Mouse (Mus musculus) forebrain, embryonic 15.5 days (tissue): ENCODE measurements around the gene Coro1b. TPM values are rescaled to one million over a fixed set of nuclear protein-coding genes. Genes with fewer than 3 reads are reported as not detected.
"Not testable (repeated sequence)": the region's sequence is repeated elsewhere in the genome, so short reads cannot be mapped to it uniquely, and the experiment has no call there.

ENCODE experiments used
- ATAC-seq: fragments of 200-750 bp; cut with Nextera tagmentation; replicated peaks from 2 replicates; pipeline ENCODE4 v1.8.0; 2017; ENCODE audit warnings: mild to moderate bottlenecking, moderate TSS enrichment, moderate library complexity
- H3K27ac ChIP-seq: fragments of 300-500 bp; sonication (generic); replicated peaks from 2 replicates; pipeline ENCODE4 v1.5.1; 2015; ENCODE audit warnings: mild to moderate bottlenecking, inconsistent platforms
- H3K27me3 ChIP-seq: fragments of 300-500 bp; sonication (generic); 2 replicates; pipeline ENCODE4 v1.6.1; 2015; ENCODE audit warnings: inconsistent platforms
- H3K36me3 ChIP-seq: fragments of 300-500 bp; sonication (generic); 2 replicates; pipeline ENCODE4 v1.6.1; 2015; ENCODE audit warnings: mild to moderate bottlenecking, inconsistent platforms
- H3K4me1 ChIP-seq: fragments of 300-500 bp; sonication (generic); 2 replicates; pipeline ENCODE4 v1.6.1; 2015; ENCODE audit warnings: inconsistent platforms
- H3K4me2 ChIP-seq: fragments of 300-500 bp; sonication (generic); replicated peaks from 2 replicates; pipeline ENCODE4 v1.6.1; 2015; ENCODE audit warnings: mild to moderate bottlenecking, inconsistent platforms
- H3K4me3 ChIP-seq: fragments of 300-500 bp; sonication (generic); 2 replicates; pipeline ENCODE4 v1.5.1; 2015; ENCODE audit warnings: mild to moderate bottlenecking, inconsistent platforms
- H3K9ac ChIP-seq: fragments of 300-500 bp; sonication (generic); replicated peaks from 2 replicates; pipeline ENCODE4 v1.6.1; 2015; ENCODE audit warnings: mild to moderate bottlenecking, inconsistent platforms
- H3K9me3 ChIP-seq: fragments of 300-500 bp; sonication (generic); 2 replicates; pipeline ENCODE4 v1.6.1; 2016; ENCODE audit warnings: inconsistent platforms
- WGBS: fragments of 180-500 bp; shearing (Covaris S2); methylation state at CpG from one replicate; pipeline ENCODE4 v1.1.7; 2015; ENCODE audit warnings: mixed read lengths; 5-methylcytosine and 5-hydroxymethylcytosine counted together
- polyA plus RNA-seq: library from polyadenylated mRNA; unstranded; fragments of >200 nt; fragmentation: Nextera tagmentation; extraction: Ambion mirVana; gene quantifications from 2 replicates; pipeline ENCODE4 v1.2.1, GENCODE M21; 2015

The Coro1b gene
- polyA plus RNA-seq, 1 experiment from 2014 or later = 144 TPM

DNA sequence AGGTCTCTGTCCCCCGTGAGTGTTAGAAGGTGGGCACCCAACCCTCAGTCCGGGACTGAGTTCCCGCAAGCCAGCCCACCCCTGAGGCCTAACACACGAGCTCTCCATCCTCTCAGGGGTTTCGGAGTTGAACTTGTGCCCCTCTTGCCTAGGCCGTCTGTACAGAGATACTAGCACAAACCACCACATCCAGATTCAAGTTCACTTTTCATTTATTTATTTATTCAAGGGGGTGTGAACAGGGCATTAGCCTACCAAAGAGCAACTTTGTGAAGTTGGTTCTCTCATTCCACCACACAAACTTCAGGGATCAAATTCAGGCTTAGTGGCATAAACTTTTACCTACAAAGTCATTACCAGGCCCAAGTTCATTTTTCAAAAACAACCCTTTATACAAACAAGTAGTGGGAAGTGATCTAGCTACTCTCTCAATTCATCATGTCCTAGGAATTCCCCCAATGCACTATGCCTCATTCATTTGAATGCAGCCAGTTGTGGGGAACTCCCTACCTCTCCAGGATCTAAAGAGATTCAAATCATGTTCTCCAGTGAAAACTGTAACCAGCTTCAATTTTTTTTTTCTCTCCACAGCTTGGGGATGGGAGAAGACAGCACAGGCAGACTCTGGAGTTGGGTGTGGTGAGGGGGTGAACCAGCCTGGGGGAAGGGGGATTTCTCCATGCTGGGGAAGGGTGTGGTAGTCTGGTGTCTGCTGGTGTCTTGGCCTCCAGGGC is 13.0 kb upstream of the Coro1b start:
- ATAC-seq, H3K4me2 ChIP-seq, H3K9me3 ChIP-seq, H3K4me3 ChIP-seq, H3K4me1 ChIP-seq, H3K27ac ChIP-seq, H3K9ac ChIP-seq, H3K27me3 ChIP-seq: not testable (repeated sequence)
- WGBS = 86% methylated on average over 6 of the region's 6 CpGs
- H3K36me3 ChIP-seq = peaks cover 19% of the 10 kb centered on the region

DNA sequence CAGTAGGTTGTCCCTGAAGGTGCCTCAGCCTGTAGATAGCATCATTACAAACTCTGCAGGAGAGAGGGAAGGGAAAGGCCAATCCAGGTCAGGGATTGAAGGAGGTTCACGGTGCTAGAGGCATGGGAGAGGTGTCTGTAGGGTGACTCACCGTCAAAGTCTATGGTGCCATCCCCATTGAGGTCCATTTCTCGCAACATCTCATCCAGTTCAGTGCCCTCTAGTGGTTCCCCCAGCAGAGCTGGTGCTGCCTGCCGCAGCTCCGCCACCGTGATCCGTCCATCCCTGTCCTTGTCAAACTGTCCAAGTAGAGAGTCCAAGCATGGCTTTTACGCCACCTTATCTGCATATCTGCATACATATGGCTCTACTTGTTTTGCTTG is 12.5 kb upstream of the Coro1b start:
- ATAC-seq, H3K27ac ChIP-seq, H3K9me3 ChIP-seq, H3K27me3 ChIP-seq, H3K4me2 ChIP-seq, H3K4me3 ChIP-seq, H3K4me1 ChIP-seq, H3K9ac ChIP-seq: not testable (repeated sequence)
- H3K36me3 ChIP-seq = peaks cover 19% of the 10 kb centered on the region
- 26% methylated on average over 8 of the region's 8 CpGs for WGBS

DNA sequence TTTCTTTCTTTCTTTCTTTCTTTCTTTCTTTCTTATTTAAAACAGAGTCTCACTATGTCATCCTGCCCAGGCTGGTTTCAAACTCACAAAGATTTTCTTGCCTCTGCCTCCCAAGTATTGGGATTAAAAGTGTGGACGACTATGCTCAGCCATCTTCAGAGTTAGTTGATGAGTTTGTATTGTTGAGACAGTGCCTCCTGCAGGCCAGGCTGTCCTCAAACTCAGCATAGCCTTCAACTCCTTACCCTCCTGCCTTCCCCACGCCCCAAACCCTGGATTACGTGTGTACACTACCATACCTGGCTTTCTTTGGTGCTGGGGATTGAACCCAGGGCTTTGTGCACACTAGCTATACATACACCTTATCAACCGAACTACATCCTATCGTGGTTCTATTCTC is 12.0 kb upstream of the Coro1b start:
- Histone ChIP-seq H3K4me3 (no peak overlapping the region), H3K9me3 (no peaks in the 10 kb centered on the region), H3K36me3 (peaks cover 15% of the 10 kb centered on the region), H3K4me2 (no peak overlapping the region), H3K4me1 (no peaks in the 10 kb centered on the region), H3K9ac (no peak overlapping the region), H3K27ac (no peak overlapping the region), H3K27me3 (no peaks in the 10 kb centered on the region)
- no peak for ATAC-seq
- WGBS = 70% methylated on average over 5 of the region's 5 CpGs

DNA sequence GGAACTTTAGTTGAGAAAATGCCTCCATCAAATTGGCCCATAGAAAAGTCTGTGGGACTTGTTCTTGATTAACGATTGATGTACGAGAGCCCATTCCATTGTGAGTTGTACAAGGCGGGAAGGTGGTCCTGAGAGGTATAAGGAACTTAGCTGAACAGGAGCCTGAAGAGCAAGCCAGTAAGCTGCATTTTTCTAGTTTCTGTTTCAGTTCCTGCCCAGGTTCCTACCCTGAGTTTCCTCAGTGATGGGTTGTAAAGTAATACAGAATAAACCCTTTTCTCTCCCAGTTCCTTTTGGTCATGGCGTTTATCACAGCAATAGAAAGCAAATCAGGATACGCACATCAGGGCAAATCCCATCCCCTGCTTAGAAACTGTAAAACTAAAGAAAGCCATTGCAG is 10.5 kb upstream of the Coro1b start:
- whole genome bisulfite sequencing = 73% methylated on average over 5 of the region's 5 CpGs
- no peaks in the 10 kb centered on the region for H3K27me3 ChIP-seq
- H3K4me2 ChIP-seq = no peak overlapping the region
- no peaks in the 10 kb centered on the region for H3K4me1 ChIP-seq
- H3K36me3 ChIP-seq = peaks cover 2% of the 10 kb centered on the region; the same call in 1 of the 2 replicates
- H3K27ac ChIP-seq = no peak overlapping the region
- H3K9ac ChIP-seq = no peak overlapping the region
- no peaks in the 10 kb centered on the region for H3K9me3 ChIP-seq
- H3K4me3 ChIP-seq = no peak overlapping the region
- ATAC-seq = no peak

DNA sequence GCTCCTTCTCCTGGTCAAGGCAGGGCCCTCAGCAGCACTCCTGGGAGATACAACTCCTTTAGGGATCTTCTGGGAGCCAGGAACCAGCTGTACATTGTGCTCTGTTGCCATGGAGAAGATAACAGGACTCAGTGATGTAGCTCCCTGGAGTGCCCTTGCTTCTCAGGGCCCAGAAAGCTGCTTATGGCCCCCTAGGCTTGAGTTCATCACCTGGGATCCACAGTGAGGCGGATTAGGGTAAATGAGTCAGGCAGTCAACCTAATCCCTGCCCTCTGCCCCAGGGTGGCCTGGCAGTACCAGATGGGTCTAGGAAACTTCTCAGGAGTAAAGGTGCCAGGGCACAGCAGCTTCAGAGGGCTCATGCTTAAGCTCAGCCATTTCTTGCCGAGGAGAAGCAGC is 9.0 kb upstream of the Coro1b start, which contains the start of gene Gpr152:
Gene Gpr152, plus strand, starts transcription at position 342 of the 400 bp plus-strand sequence.
- Histone ChIP-seq H3K27ac (no peak within 1 kb of the TSS), H3K4me1 (no peaks in the 10 kb centered on the region), H3K9me3 (no peaks in the 10 kb centered on the region), H3K27me3 (no peaks in the 10 kb centered on the region), H3K4me3 (no peak within 1 kb of the TSS), H3K4me2 (no peak within 1 kb of the TSS), H3K36me3 (no peaks in the 10 kb centered on the region), H3K9ac (no peak within 1 kb of the TSS)
- whole genome bisulfite sequencing = 69% methylated on average over 2 of the region's 2 CpGs
- ATAC-seq = no peak

DNA sequence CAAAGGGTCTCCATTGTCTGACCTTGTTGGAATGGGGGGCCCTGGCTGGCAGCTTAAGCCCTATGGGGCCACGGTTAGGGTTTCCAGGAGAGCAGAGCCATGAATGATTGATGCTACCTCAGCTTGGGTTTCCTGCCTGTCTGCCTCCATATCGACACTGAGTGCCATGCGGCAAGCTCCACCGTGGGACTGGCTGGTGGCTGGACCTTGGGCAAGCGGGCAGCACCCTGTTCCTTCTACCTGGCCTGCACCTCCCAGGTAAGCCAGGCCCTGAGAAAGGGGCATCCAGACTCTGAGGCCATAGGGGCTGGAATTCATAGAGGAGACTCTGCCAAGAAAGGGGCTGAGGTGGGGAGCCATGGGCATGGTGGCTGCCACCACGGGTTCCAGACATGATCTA is 8.3 kb upstream of the Coro1b start:
- Histone ChIP-seq H3K36me3 (no peaks in the 10 kb centered on the region), H3K4me2 (no peak overlapping the region), H3K4me1 (no peaks in the 10 kb centered on the region), H3K27ac (no peak overlapping the region), H3K9me3 (no peaks in the 10 kb centered on the region), H3K27me3 (no peaks in the 10 kb centered on the region), H3K4me3 (no peak overlapping the region), H3K9ac (no peak overlapping the region)
- WGBS = 83% methylated on average over 6 of the region's 6 CpGs
- no peak for ATAC-seq

DNA sequence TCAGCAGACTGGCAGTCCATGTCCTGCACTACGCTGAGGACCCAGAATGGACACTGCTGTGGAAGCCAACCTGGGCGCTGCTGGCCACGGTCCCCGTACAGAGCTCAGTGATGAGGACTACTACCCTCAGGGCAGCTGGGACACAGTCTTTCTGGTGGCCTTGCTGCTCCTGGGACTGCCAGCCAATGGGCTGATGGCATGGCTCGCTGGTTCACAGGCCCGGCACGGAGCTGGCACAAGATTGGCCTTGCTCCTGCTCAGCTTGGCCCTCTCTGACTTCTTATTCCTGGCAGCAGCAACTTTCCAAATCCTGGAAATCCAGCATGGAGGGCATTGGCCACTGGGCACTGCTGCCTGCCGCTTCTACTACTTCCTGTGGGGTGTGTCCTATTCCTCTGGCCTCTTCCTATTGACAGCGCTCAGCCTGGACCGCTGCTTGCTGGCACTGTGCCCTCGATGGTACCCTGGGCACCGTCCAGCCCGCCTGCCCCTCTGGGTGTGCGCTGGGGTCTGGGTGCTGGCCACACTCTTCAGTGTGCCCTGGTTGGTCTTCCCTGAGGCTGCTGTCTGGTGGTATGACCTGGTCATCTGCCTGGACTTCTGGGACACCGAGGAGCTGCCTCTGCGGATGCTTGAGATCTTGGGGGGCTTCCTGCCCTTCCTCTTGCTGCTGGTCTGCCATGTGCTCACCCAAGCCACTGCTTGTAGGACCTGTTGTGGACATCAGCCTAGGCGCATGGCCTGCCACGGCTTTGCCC is 5.8 kb upstream of the Coro1b start:
- Histone ChIP-seq H3K36me3 (no peaks in the 10 kb centered on the region), H3K4me1 (peaks cover 2% of the 10 kb centered on the region), H3K27ac (no peak overlapping the region), H3K9ac (no peak overlapping the region), H3K4me2 (no peak overlapping the region), H3K4me3 (no peak overlapping the region), H3K9me3 (no peaks in the 10 kb centered on the region), H3K27me3 (no peaks in the 10 kb centered on the region)
- 90% methylated on average over 18 of the region's 18 CpGs for WGBS
- ATAC-seq = no peak

DNA sequence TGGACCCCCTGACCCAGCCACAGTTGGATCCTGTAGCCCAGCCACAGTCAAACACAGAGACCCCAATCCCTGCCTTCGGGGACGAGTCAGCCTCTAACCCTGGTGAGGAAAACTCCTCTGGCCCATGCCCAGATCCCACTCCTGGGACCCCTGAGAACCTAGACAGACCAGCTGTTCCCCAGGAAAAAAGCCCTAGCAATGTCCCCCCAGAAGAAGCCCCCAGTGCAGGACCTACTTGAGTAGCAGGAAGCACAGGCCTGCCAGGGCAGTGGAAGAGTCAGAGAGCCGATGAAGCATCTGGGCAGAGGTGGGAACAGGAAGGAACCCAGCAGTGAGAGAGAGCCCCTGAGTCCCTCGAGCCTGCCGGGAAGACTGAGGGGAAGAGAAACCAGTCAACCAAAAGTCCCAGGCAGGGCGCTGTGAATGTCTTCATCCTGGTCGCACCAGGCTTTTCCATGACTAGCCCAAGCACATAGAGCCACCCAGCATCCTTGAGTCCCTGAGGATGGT is 4.6 kb upstream of the Coro1b start, which contains the start of gene Cabp4:
Gene Cabp4, minus strand, starts transcription at position 275 of the 510 bp plus-strand sequence.
- H3K9me3 ChIP-seq = no peaks in the 10 kb centered on the region
- no peak within 1 kb of the TSS for H3K4me3 ChIP-seq
- no peak for ATAC-seq
- H3K27ac ChIP-seq = no peak within 1 kb of the TSS
- no peak within 1 kb of the TSS for H3K4me2 ChIP-seq
- H3K9ac ChIP-seq = no peak within 1 kb of the TSS
- peaks cover 9% of the 10 kb centered on the region for H3K4me1 ChIP-seq
- H3K27me3 ChIP-seq = no peaks in the 10 kb centered on the region
- 86% methylated on average over 7 of the region's 7 CpGs for WGBS
- H3K36me3 ChIP-seq = no peaks in the 10 kb centered on the region

DNA sequence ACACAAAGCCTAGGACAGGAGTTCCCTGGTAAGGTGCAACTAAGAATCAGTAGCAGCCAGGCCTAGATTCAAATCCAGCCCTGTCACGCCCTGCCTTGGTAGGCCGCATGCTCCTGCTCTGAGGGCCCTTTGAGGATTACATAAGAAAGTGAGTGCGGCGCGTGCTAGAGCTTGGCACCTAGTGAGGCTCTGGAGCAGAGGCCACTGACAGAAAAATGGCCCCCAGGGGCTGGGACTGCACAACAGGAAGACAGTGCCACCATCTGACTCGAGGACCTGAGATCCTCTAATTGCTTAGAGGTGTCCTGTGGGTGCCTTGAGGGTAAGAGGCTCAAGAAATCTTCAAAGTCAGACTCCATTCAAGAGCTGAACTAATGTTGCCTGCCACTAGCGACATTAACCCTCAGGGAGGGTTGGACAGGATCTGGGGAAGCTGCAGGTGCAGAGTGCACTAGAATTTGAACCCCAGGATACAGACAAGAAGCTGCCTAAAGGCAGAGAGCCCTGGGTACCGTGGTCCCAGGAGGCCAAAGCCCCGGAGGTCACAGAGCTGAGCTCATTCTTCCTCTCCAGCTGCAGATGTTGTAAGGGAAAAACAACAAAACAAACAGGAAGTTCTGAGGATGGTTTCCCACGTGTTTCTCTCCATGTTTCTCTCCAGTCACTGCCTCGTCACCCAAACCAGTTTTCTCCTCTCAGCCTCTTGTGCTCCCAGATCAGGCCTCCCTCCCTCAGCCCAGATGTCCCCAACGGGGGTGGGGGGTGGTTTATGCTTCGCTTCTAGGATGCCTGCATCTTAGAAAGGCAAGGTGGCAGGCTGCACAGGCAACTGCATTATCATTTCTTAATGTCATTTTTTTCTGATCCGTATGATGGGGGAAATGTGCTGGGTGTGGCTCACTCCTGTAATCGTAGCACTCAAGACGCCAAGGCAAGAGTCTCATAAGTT is 3.6 kb upstream of the Coro1b start:
- H3K9me3 ChIP-seq = no peaks in the 10 kb centered on the region
- 86% methylated on average over 16 of the region's 16 CpGs for WGBS
- H3K4me2 ChIP-seq = no peak overlapping the region
- H3K4me3 ChIP-seq = no peak overlapping the region
- H3K27me3 ChIP-seq = no peaks in the 10 kb centered on the region
- no peak overlapping the region for H3K9ac ChIP-seq
- no peak for ATAC-seq
- H3K4me1 ChIP-seq = peaks cover 19% of the 10 kb centered on the region
- no peak overlapping the region for H3K27ac ChIP-seq
- H3K36me3 ChIP-seq = no peaks in the 10 kb centered on the region

DNA sequence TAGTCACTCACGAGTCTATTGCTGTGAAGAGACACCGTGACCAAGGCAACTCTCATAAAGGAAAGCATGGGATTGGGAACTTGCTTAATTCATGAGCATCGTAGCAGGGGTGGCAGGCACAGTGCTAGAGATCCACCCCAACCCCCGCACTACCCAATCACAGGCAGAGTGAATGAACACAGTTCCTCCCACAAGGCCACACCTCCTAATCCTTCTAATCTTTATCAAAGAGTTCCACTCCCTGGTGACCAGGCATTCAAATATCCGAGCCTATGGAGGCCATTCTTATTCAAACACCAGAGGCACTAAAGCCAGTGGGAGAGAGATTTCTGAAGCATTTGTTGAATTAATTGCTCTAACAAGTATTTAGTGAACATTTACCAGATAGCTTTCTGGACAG is 2.5 kb upstream of the Coro1b start:
- Histone ChIP-seq H3K4me2 (no peak overlapping the region), H3K36me3 (peaks cover 1% of the 10 kb centered on the region), H3K9ac (no peak overlapping the region)

DNA sequence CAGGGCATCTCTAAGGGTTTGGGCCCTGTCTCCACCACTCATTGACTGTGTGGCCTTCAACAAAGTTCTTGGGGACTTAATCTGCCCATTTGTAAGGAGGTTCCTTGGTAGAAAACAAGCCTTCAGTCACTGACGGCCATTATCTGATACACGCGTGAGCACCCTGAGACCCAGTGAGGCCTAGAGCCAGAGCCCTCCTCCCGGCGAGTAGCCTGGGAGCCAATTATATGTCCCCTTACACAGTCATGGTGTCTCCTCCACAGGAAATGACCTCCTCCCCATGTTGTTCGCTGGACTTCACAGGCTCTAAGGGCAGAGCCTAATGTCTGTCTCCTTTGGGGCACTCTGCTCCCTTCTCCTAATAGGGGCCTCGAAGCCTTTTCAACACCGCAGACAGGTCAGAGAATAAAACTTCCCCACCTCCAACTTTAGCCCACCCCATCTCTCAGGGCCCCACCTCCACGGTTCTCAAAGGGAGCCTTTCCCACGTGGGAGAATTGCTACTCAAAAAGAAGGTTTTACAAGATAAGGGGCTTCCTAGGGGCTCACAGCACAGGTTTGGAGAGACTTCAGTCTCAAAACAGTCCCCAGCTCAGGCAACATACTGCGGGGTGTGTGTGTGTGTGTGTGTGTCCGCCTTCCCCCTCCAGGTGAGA is 1.9 kb upstream of the Coro1b start:
- peaks cover 24% of the 10 kb centered on the region for H3K4me1 ChIP-seq
- H3K9me3 ChIP-seq = no peaks in the 10 kb centered on the region
- WGBS = 67% methylated on average over 12 of the region's 12 CpGs
- H3K27me3 ChIP-seq = no peaks in the 10 kb centered on the region
- no peak for ATAC-seq
- no peak overlapping the region for H3K4me3 ChIP-seq
- H3K4me2 ChIP-seq = no peak overlapping the region
- no peak overlapping the region for H3K27ac ChIP-seq
- H3K9ac ChIP-seq = no peak overlapping the region
- peaks cover 6% of the 10 kb centered on the region for H3K36me3 ChIP-seq

More for the DNA sequence above, 2.5 kb upstream of the Coro1b start:
- H3K27ac ChIP-seq = no peak overlapping the region
- H3K4me1 ChIP-seq = peaks cover 24% of the 10 kb centered on the region
- no peaks in the 10 kb centered on the region for H3K27me3 ChIP-seq
- no peaks in the 10 kb centered on the region for H3K9me3 ChIP-seq
- ATAC-seq = no peak
- H3K4me3 ChIP-seq = no peak overlapping the region
- 78% methylated on average over 5 of the region's 5 CpGs for WGBS
